Mouse (Mus musculus): ENCODE results near the gene Tecta.

- no peak for TF ChIP-seq CTCF (IDR thresholded peaks at IDR 0.05; ENCODE audit: insufficient read depth, low read depth, low read length)
- no peak for TF ChIP-seq POLR2A (IDR thresholded peaks at IDR 0.05; ENCODE audit: insufficient read depth, low read depth, low read length)
Measured at GRCm38 (mm10) chr9:42318455-42318987, 81.2 kb downstream of the Tecta start.

All from olfactory bulb, adult 2 months (tissue).